Mouse (Mus musculus) left cerebral cortex, adult 8-10 months (tissue): ENCODE results near the gene 1700001C19Rik. TPM values are rescaled to one million over a fixed set of nuclear protein-coding genes. Genes with fewer than 3 reads are reported as not detected.

ENCODE experiments used
- DNase-seq, 2 experiments: peaks; one replicate each; pipeline ENCODE4 v3.0.0; 2022; ENCODE audit warnings: low spot score in 2 of 2
- total RNA-seq, 4 experiments: library from RNA; stranded (reverse); gene quantifications; 2 replicates each; pipeline ENCODE4 v1.2.4; 2022

The 1700001C19Rik gene
- total RNA-seq, 4 experiments from 2014 or later = not detected

GRCm38 (mm10) chr17:47378133-47378532, 59.0 kb downstream of the 1700001C19Rik start:
- DNase-seq = no peak

GRCm38 (mm10) chr17:47376779-47377280, 60.3 kb downstream of the 1700001C19Rik start:
- DNase-seq = no peak

DNA sequence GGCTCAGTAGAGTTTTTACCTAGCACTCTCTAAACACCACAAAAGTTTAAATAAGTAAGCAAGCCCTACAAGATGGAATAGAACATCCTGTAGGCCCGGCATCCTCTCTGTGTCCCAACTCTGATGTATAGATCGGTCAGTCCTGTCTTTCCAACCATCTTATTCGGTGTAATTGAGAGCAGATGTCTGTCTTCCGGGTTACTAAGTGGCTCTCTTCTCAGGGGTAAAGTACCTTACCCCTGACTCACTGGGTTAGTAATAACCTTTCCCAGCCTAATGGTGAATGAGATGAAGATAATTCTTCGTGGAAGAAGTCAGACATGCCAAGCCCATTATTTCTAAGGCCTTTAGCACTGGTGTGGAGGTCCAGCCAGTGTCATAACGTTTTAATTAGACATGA, 63.2 kb downstream of the 1700001C19Rik start:
- DNase-seq = no peak

DNA sequence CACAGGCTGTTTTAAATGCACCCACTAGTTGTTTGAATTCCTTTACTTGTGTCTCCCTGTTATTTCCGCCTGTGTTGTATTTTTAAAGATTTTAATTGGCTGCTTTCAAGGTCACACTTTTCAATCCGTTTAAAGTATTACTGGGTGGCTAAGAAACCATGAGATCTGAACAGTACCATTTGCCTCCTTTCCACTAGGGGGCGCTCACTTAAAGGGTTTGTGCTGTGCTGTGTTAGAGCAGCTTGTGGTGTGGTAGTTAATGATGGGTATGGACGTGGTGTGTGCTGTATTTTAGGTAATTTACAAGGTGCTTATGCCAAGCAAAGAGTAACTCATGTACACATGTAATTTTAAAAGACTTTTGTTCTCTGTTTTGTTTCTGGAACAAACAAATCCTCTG, 65.7 kb downstream of the 1700001C19Rik start:
- DNase-seq = no peak

- no peak for DNase-seq
Measured at GRCm38 (mm10) chr17:47369087-47369443, 68.1 kb downstream of the 1700001C19Rik start.

DNA sequence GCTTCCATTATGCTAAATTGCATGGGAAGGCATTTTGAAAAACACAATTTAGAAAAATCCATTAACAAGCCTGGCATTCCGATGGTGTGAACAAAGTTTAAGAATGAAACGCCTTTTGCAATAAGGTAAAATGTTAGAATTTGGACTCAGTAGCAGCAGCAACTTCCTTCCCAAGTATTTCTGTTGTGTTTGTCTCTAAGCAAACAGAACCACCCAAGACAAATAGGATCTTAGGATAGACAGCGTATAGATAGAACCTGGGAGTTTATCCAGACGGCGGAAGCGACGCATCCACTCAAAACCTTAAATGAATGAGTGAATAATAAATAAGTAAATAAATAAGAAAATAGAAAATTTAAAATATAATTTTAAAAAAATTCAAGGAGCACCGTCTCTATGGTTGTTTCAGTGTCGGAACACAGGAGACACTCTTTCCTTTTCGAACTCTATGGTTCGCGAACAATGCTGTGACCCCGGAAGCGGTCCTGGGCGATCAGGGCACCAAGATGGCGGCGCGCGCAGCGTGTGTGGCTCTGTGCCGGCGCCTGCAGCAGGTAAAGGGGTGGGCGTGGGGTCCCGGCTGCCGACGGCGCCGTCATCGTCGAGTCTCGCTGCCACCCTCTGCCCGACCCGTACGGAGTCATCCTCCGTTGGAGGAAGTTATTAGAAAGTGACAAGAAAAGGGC, 68.6 kb downstream of the 1700001C19Rik start, which contains the start of gene Mrps10:
Gene Mrps10 (plus strand): TSS at position 487 of the 686 bp plus-strand sequence.
- DNase-seq = peak; percentile 69 to 83

Other genes with a start within 250 kb of the 1700001C19Rik start
- gene Mrps10, start 68.5 kb downstream of the 1700001C19Rik start, total RNA-seq = 10 to 100 TPM; 27.5 to 39.5 (median 27.8) TPM
- gene Guca1b, start 52.0 kb downstream of the 1700001C19Rik start, total RNA-seq = 1 to 10 TPM in 2 of 4 experiments, under 1 TPM in 2; 0.87 to 1.5 (median 1.2) TPM
- under 1 TPM in 2 of 4 experiments, not detected in 2; 0.57 to 0.93 TPM for gene Guca1a, start 36.8 kb downstream of the 1700001C19Rik start, total RNA-seq
- 1 to 10 TPM in 1 of 4 experiments, under 1 TPM in 3; 0.35 to 1.4 (median 0.64) TPM for gene AI661453, start 761 bp downstream of the 1700001C19Rik start, total RNA-seq
- 10 to 100 TPM; 17.6 to 22.3 (median 19.1) TPM for gene Taf8, start 64.9 kb upstream of the 1700001C19Rik start, total RNA-seq
- 10 to 100 TPM; 28.2 to 33.4 (median 30.8) TPM for gene Ccnd3, start 67.7 kb upstream of the 1700001C19Rik start, total RNA-seq
- 10 to 100 TPM; 15.7 to 19.0 (median 17.1) TPM for gene Bysl, start 174.1 kb upstream of the 1700001C19Rik start, total RNA-seq
- 10 to 100 TPM; 26.3 to 34.7 (median 27.2) TPM for gene Med20, start 174.2 kb upstream of the 1700001C19Rik start, total RNA-seq
- 1 to 10 TPM; 3.8 to 9.6 (median 6.6) TPM for gene Gm20517, start 174.2 kb upstream of the 1700001C19Rik start, total RNA-seq
- 10 to 100 TPM; 10.2 to 13.4 (median 11.6) TPM for gene Usp49, start 193.3 kb upstream of the 1700001C19Rik start, total RNA-seq